Mouse (Mus musculus) cerebellum, adult 2 months (tissue): ENCODE data around the gene Gpr26. TPM values are rescaled to one million over a fixed set of nuclear protein-coding genes. Genes with fewer than 3 reads are reported as not detected.

Source experiments
- DNase-seq, 2 experiments: peaks; one replicate each; pipeline ENCODE4 v3.0.0; 2021
- H3K27ac ChIP-seq: fragments of 200-500 bp; 2 replicates; pipeline ENCODE4 v1.5.1; 2012; ENCODE audit warnings: low read length, control low read depth, inconsistent platforms; ENCODE audit not compliant: insufficient read depth
- H3K27me3 ChIP-seq: fragments of 200-500 bp; 2 replicates; pipeline ENCODE4 v1.6.1; 2012; ENCODE audit warnings: inconsistent platforms, mild to moderate bottlenecking, low read length, moderate library complexity; ENCODE audit not compliant: control insufficient read depth, insufficient read depth
- H3K4me1 ChIP-seq: fragments of 200-500 bp; 2 replicates; pipeline ENCODE4 v1.6.1; 2011; ENCODE audit warnings: low read length; ENCODE audit not compliant: control insufficient read depth, insufficient read depth
- H3K4me3 ChIP-seq: fragments of 200-500 bp; replicated peaks from 2 replicates; pipeline ENCODE3; 2011; ENCODE audit warnings: mild to moderate bottlenecking, low read depth, low read length, control low read depth; ENCODE audit not compliant: insufficient read depth
- CTCF ChIP-seq: fragments of 200-500 bp; IDR thresholded peaks from 2 replicates; pipeline ENCODE4 v1.5.1; 2011; ENCODE audit warnings: low read depth, mild to moderate bottlenecking, control low read depth, low read length, moderate library complexity, borderline replicate concordance; ENCODE audit not compliant: insufficient read depth
- POLR2A ChIP-seq: fragments of 200-500 bp; IDR thresholded peaks from 2 replicates; pipeline ENCODE4 v1.6.1; 2011; ENCODE audit warnings: low read length, control low read depth, borderline replicate concordance; ENCODE audit not compliant: insufficient read depth
- WGBS: fragments of 180-500 bp; shearing (Covaris S2); methylation state at CpG from one replicate; pipeline ENCODE4 v1.1.7; 2018; 5-methylcytosine and 5-hydroxymethylcytosine counted together
- polyA plus RNA-seq: library from polyadenylated mRNA; depleted of rRNA; stranded (reverse); fragments of >200 nt; gene quantifications from 2 replicates; pipeline ENCODE4 v1.2.3, GENCODE M21; 2012; rRNA removed

Gpr26 gene
- polyA plus RNA-seq = 5.6 and 5.8 TPM in 2 replicates

GRCm38 (mm10) chr7:131966023-131966915 is at the start of gene Gpr26:
TSS of gene Gpr26 (plus strand) at chr7:131966460.
- Histone ChIP-seq H3K4me3 (no peak within 1 kb of the TSS), H3K27ac (no peak within 1 kb of the TSS), H3K4me1 (no peaks in the 10 kb centered on the region), H3K27me3 (no peaks in the 10 kb centered on the region)
- TF ChIP-seq POLR2A = no peak
- no peak for TF ChIP-seq CTCF
- no peak for DNase-seq
- WGBS = 2% methylated on average over 32 of the region's 32 CpGs

- no peak overlapping the region for H3K27ac ChIP-seq
- H3K4me1 ChIP-seq = no peaks in the 10 kb centered on the region
- no peak for TF ChIP-seq CTCF
- 72% methylated on average over 7 of the region's 7 CpGs for WGBS
- no peak overlapping the region for H3K4me3 ChIP-seq
- DNase-seq = no peak
- H3K27me3 ChIP-seq = no peaks in the 10 kb centered on the region
These were observed 48.9 kb upstream of the Gpr26 start for GRCm38 (mm10) chr7:131917384-131917783.

DNA sequence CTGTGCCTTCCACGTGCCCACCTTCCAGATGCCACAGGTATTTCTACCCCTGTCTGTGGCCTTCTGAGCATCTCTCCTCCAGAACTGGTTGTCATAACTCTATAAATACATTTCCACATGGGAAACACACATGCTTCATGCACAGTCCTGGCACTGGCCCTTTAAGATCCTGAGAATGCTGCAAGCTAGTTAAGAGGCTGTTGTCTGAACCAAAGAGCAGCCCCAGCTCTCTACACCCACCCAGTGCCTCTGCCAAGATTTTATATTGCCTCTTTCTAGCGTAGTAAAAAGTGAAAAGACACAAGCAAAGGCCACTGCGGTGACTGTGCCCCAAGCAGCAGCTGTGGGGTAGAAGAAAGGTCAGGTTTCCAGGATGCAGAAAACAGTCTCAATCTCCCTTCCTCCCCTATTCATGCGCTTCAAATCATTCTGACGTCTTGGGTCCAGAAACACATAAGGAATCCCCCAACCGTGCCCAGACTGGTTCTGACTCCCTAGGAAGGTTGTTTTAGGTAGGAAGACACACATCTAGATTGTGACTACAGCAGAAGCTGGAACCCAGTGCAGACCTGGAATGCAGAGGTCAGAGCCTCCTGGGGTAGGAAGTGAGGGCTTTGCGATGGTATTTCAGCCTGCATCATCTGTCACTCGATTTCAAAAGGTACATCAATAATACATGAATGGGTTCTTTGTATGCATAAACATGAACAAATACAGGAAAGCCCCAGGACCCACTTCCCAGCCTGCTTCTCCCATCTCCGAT is 38.8 kb upstream of the Gpr26 start:
- WGBS = 25% methylated on average over 9 of the region's 9 CpGs
- no peak overlapping the region for H3K4me3 ChIP-seq
- DNase-seq = no peak
- no peak for TF ChIP-seq POLR2A
- TF ChIP-seq CTCF = no peak
- H3K27me3 ChIP-seq = no peaks in the 10 kb centered on the region
- H3K27ac ChIP-seq = no peak overlapping the region
- H3K4me1 ChIP-seq = no peaks in the 10 kb centered on the region

DNA sequence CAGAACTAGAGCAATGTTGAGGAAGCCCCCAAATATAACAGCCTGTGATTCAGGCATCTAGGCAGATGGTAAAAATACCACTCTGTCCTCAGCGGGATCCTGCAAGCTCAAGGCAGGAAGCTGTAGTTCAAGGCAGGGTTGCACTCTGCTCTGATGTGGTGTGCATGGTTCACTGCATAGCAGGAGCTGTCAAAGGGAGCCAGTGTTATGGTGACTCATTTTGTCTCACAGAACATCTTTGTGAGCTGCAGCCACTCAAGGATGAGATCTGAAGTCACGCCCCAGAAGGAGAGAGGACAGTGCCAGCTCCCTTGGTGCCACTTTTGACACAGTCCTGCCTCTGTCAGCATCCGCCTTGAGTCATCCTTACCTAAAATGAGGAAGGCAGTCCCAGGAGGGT is 28.6 kb upstream of the Gpr26 start:
- TF ChIP-seq POLR2A = no peak
- no peak for TF ChIP-seq CTCF
- Histone ChIP-seq H3K4me1 (no peaks in the 10 kb centered on the region; the same call in 1 of the 2 replicates), H3K27me3 (no peaks in the 10 kb centered on the region), H3K27ac (no peak overlapping the region), H3K4me3 (no peak overlapping the region)
- WGBS = 73% methylated on average over 3 of the region's 3 CpGs
- DNase-seq = no peak

GRCm38 (mm10) chr7:131951131-131951530 is 15.1 kb upstream of the Gpr26 start:
- no peak overlapping the region for H3K27ac ChIP-seq
- no peak for DNase-seq
- WGBS = 70% methylated on average over 5 of the region's 5 CpGs

GRCm38 (mm10) chr7:131953402-131953801 is 12.9 kb upstream of the Gpr26 start:
- no peak overlapping the region for H3K27ac ChIP-seq
- H3K4me1 ChIP-seq = no peaks in the 10 kb centered on the region
- no peak overlapping the region for H3K4me3 ChIP-seq
- TF ChIP-seq CTCF (no peak), POLR2A (no peak)
- WGBS = 48% methylated on average over 3 of the region's 3 CpGs
- no peaks in the 10 kb centered on the region for H3K27me3 ChIP-seq
- no peak for DNase-seq

More at GRCm38 (mm10) chr7:131951131-131951530, 15.1 kb upstream of the Gpr26 start:
- Histone ChIP-seq H3K4me3 (no peak overlapping the region), H3K4me1 (no peaks in the 10 kb centered on the region), H3K27me3 (no peaks in the 10 kb centered on the region)
- TF ChIP-seq POLR2A = no peak

DNA sequence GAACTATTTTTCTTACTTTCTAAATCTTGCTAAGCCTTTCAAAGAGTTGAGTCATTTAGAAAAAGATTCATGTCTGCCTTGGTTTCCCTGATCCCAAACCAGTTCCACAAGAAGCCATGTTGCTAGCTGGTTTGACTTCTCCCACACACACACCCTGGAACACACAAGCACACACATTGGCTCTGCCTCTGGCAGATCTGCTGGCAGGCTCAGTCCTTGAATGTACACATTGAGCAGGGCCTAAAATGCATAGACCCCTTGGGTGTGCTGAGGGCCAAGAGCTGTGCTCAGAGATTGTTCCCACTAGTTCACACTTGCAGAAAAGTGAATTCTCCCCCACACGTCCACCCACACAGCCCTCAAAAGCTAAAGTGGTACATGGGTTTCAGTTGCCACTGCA is 7.6 kb upstream of the Gpr26 start:
- H3K4me1 ChIP-seq = no peaks in the 10 kb centered on the region
- no peak overlapping the region for H3K27ac ChIP-seq
- no peak overlapping the region for H3K4me3 ChIP-seq
- DNase-seq = no peak
- TF ChIP-seq POLR2A (no peak), CTCF (no peak)
- WGBS = 74% methylated on average over 1 of the region's 1 CpGs
- H3K27me3 ChIP-seq = no peaks in the 10 kb centered on the region

DNA sequence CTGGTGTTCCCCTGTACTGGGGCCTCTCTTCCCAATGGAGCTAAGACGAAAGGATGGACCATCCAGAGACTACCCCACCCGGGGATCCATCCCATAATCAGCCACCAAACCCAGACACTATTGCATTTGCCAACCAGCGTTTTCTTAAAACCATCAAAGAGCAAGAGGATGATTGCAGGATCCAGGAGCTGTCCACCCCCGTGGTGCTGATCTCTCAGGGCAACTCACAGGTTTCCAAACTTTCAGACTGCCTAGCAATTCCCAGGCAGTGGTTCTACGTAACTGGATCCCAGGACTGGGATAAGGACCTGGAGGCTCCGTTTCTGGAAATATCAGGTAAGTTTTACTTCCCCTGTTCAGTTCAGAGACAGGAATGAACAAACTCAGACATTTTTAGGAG is 5.7 kb upstream of the Gpr26 start:
- TF ChIP-seq POLR2A (no peak), CTCF (no peak)
- Histone ChIP-seq H3K27me3 (no peaks in the 10 kb centered on the region), H3K4me3 (no peak overlapping the region), H3K4me1 (no peaks in the 10 kb centered on the region), H3K27ac (no peak overlapping the region)
- no peak for DNase-seq
- 39% methylated on average over 6 of the region's 6 CpGs for WGBS
